Mouse (Mus musculus) intestine, embryonic 16.5 days (tissue): ENCODE measurements around the gene Pip5k1c. TPM values are rescaled to one million over a fixed set of nuclear protein-coding genes. Genes with fewer than 3 reads are reported as not detected.

Experiments
- ATAC-seq: fragments of 200-750 bp; cut with Nextera tagmentation; 2 replicates; pipeline ENCODE4 v1.8.0; 2017; ENCODE audit warnings: moderate TSS enrichment, moderate library complexity
- H3K27ac ChIP-seq: fragments of 300-500 bp; sonication (generic); 2 replicates; pipeline ENCODE4 v1.5.1; 2014; ENCODE audit warnings: mild to moderate bottlenecking, low read length
- H3K27me3 ChIP-seq: fragments of 300-500 bp; sonication (generic); replicated peaks from 2 replicates; pipeline ENCODE4 v1.6.1; 2014; ENCODE audit warnings: low read length, control low read depth, mixed read lengths; ENCODE audit not compliant: control insufficient read depth, insufficient read depth
- H3K36me3 ChIP-seq: fragments of 300-500 bp; sonication (generic); 2 replicates; pipeline ENCODE4 v1.6.1; 2014; ENCODE audit warnings: low read length, control low read depth; ENCODE audit not compliant: control insufficient read depth, insufficient read depth
- H3K4me1 ChIP-seq: fragments of 300-500 bp; sonication (generic); 2 replicates; pipeline ENCODE4 v1.6.1; 2014; ENCODE audit warnings: low read length, control low read depth, mixed read lengths; ENCODE audit not compliant: control insufficient read depth, insufficient read depth
- H3K4me2 ChIP-seq: fragments of 300-500 bp; sonication (generic); 2 replicates; pipeline ENCODE4 v1.6.1; 2014; ENCODE audit warnings: low read depth, low read length, control low read depth
- H3K4me3 ChIP-seq: fragments of 300-500 bp; sonication (generic); 2 replicates; pipeline ENCODE4 v1.5.1; 2014; ENCODE audit warnings: mild to moderate bottlenecking, low read length
- H3K9ac ChIP-seq: fragments of 300-500 bp; sonication (generic); 2 replicates; pipeline ENCODE4 v1.6.1; 2014; ENCODE audit warnings: low read depth, low read length
- H3K9me3 ChIP-seq: fragments of 300-500 bp; sonication (generic); 2 replicates; pipeline ENCODE4 v1.6.1; 2016; ENCODE audit warnings: low read length, control low read depth; ENCODE audit not compliant: control insufficient read depth
- WGBS: fragments of 180-500 bp; shearing (Covaris S2); extraction: QIAGEN DNeasy Blood & Tissue Kit; methylation state at CpG from one replicate; pipeline ENCODE4 v1.1.7; 2014; 5-methylcytosine and 5-hydroxymethylcytosine counted together
- polyA plus RNA-seq: library from polyadenylated mRNA; unstranded; fragments of >200 nt; fragmentation: Nextera tagmentation; extraction: Ambion mirVana; gene quantifications from 2 replicates; pipeline ENCODE4 v1.2.1, GENCODE M21; 2015

Pip5k1c gene
- polyA plus RNA-seq, 1 experiment from 2014 or later: 35.4 TPM

DNA sequence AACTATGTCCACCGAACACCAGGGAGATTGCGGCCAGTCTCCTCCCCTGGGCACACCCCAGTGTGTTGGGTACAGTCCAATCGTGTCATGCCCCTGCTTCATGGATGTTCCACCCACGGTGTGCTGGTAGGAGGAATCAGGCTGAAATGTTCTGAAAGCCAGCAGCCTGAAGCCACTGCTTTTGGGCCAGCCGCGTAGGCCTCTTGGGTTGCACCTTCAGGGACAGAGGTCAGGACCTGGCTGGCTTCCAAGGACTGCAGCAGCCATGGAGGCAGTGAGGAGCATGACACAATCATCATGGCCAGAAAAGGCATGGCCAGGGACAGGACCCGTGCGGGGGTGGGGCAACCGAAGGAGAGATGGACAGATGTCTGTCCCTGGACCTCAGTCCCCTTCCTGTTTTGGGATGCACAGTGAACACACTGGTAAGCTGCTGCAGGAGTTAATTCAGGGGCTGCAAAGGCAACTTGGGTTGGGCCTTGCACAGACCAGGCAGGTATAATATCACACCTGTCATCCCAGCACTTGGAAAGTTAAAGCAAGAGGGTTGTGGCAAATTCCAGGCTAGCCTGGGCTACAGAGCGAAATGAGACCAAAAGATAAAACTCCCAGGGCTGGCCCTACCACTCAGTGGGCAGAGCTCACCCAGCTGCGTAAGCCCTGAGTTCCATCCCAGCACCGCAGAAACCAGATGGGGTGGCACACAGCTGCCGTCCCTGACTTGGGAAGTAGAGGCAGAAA, 26.0 kb downstream of the Pip5k1c start:
- Histone ChIP-seq H3K4me1 (peaks cover 46% of the 10 kb centered on the region), H3K9me3 (no peaks in the 10 kb centered on the region), H3K27ac (peak overlapping the region; percentile 94; the same call in 1 of the 2 replicates), H3K27me3 (no peaks in the 10 kb centered on the region), H3K36me3 (peaks cover 16% of the 10 kb centered on the region), H3K9ac (peak overlapping the region; percentile 72), H3K4me2 (peak overlapping the region; percentile 57), H3K4me3 (no peak overlapping the region)
- WGBS: 93% methylated on average over 13 of the region's 13 CpGs
- ATAC-seq: no peak

DNA sequence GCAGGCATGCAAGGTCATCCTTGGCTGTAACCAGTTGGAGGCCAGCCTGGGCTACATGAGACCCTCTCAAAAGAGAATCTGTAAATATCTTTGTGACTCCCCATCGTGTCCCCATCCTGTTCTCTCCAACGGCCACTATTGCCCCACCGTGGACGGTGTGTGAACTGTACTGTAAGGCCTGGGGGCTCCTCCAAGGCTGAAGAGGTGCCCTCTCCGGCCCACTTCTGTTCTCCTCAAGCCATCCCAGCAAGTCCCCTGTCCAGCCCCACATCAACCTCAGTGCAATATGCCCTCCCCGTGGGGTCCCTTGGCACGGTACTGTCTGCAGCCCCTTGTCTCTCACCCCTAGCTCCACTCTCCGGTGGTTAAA, 26.6 kb downstream of the Pip5k1c start:
- Histone ChIP-seq H3K9me3 (no peaks in the 10 kb centered on the region), H3K27me3 (no peaks in the 10 kb centered on the region), H3K27ac (peak overlapping the region; percentile 94), H3K4me1 (peaks cover 46% of the 10 kb centered on the region), H3K4me2 (peak overlapping the region; percentile 57), H3K36me3 (peaks cover 22% of the 10 kb centered on the region), H3K9ac (peak overlapping the region; percentile 72), H3K4me3 (peak overlapping the region; percentile 94)
- WGBS: 35% methylated on average over 8 of the region's 8 CpGs
- no peak for ATAC-seq

DNA sequence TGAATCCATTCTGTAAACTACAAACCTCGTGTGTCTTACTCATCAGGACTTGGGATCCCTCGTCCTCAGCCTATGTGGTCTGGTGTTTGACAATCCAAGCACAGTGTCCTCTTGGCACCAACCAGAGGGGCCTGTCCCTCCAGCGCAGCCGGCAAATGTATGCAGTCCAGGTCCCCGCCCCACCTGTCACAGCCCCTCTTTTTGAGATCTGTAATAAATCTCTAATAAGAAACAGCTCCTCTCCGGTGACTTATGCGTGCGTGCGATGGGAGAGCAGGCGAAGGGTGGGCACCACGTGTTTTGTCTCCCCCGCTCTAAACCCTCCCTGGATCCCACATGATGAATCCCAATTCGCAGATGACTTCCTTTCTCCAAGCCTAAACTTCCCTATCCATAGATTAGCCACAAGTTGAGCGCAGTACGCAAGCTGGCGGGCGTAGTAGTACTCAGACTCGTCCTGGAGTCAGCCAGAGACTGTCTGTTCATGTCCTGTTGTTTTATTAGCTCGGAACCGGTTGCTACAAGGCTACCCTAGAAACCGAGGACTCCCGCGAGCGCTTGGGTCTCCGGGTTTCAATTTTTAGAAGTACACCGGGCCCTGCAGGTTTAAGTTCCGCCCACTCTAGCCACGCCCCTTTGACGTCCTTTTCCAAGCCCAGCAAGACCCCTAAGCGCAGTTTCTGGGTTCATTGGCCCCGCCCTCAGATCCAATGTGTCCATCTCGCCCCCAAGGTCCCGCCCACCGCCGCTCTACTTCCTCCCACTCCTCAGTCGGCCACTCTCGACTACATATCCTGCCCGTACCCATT, 27.2 kb downstream of the Pip5k1c start:
- peak overlapping the region; percentile 94 for H3K4me3 ChIP-seq
- H3K9me3 ChIP-seq: no peaks in the 10 kb centered on the region
- peak overlapping the region; percentile 94 for H3K27ac ChIP-seq
- H3K9ac ChIP-seq: peak overlapping the region; percentile 72
- peaks cover 26% of the 10 kb centered on the region for H3K36me3 ChIP-seq
- H3K27me3 ChIP-seq: no peaks in the 10 kb centered on the region
- H3K4me2 ChIP-seq: peak overlapping the region; percentile 57
- 1% methylated on average over 38 of the region's 38 CpGs for WGBS
- ATAC-seq: no peak
- H3K4me1 ChIP-seq: peaks cover 46% of the 10 kb centered on the region

DNA sequence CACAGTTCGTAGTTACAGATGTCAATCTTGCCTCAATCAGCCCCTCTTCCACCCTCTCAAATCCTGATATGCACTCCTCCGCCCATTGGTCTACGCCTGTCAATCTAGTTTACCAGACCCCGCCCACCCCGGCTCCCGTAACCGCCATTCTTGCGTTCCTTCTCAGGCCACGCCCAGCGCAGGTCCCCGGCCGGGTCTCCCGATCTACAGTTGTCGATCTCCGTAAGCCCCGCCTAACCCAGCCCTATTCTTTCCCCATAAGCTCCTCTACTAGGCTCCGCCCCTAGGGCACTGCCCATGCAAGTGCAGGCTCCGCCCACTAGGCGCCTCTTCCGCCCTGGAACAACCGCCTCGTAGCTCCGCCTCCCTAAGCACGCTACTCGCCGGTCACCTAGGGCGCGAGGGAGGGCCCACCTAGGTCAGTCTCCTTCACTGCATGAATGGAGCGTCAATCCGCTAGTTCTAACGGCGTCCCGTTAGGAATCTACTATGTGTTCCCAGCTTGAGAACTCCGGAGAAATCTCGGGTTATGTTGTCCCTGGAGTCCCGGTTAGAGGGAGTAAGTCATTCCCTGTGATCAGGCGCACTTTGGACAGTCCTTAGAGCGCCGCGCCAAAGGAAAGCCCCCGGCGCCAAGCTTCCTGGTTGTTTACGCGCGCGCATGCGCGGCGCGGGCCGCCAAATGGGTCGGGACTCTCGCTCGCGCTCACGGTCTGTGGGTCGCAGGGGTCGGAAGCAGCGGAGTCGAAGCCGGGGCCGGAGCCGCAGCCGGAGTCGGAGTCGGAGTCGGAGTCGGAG, 28.0 kb downstream of the Pip5k1c start, which contains the start of gene Cactin:
Gene Cactin, plus strand, starts transcription at position 554 of the 798 bp plus-strand sequence.
- peak within 1 kb of the TSS; percentile 93 for H3K9ac ChIP-seq
- peaks cover 46% of the 10 kb centered on the region for H3K4me1 ChIP-seq
- H3K27me3 ChIP-seq: no peaks in the 10 kb centered on the region
- peak; percentile 91 for ATAC-seq
- H3K9me3 ChIP-seq: no peaks in the 10 kb centered on the region
- H3K36me3 ChIP-seq: peaks cover 31% of the 10 kb centered on the region
- H3K27ac ChIP-seq: peak within 1 kb of the TSS; percentile 94
- WGBS: under 1% methylated on average over 68 of the region's 68 CpGs
- peak within 1 kb of the TSS; percentile 94 for H3K4me3 ChIP-seq
- peak within 1 kb of the TSS; percentile 82 for H3K4me2 ChIP-seq

DNA sequence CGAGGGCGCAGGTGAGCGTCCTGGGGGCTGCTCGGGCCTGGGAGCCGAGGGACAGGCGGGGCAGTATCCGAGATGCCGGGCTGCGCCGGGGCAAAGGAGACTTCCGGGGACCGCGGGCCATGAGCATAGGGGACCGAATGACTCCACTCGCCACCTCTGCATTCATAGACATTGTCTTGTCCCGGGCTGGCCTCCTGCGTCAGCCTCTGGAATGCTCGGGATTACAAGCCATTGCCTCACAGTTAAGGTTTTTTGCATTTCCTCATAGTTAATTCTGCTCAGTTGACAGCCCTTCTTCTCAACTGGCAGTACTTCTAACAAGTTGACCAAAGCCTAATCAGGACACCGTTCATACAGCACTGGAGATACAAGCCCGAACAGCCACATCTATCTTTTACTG, 28.7 kb downstream of the Pip5k1c start:
- peaks cover 38% of the 10 kb centered on the region for H3K36me3 ChIP-seq
- H3K4me1 ChIP-seq: peaks cover 39% of the 10 kb centered on the region
- peak overlapping the region; percentile 82 for H3K4me2 ChIP-seq
- H3K9me3 ChIP-seq: no peaks in the 10 kb centered on the region
- no peaks in the 10 kb centered on the region for H3K27me3 ChIP-seq
- H3K9ac ChIP-seq: peak overlapping the region; percentile 93
- WGBS: 2% methylated on average over 20 of the region's 20 CpGs
- peak overlapping the region; percentile 94 for H3K4me3 ChIP-seq
- H3K27ac ChIP-seq: peak overlapping the region; percentile 87
- ATAC-seq: no peak; the same call in 1 of the 2 replicates

DNA sequence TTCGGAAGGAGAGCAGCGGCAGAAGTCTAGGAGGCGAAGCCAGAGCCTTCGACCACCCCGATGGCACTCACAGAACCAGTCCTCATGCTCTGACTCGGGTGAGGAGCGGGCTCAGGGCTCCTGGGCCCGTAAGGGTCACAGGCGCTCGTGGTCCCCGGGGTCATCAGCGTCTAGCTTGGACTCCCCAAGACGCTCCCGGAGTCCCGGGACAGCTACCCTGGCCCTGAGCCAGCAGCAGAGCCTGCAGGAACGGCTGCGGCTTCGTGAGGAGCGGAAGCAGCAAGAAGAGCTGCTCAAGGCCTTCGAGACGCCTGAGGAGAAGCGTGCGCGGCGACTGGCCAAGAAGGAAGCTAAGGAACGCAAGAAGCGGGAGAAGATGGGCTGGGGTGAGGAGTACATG, 29.7 kb downstream of the Pip5k1c start:
- peaks cover 29% of the 10 kb centered on the region for H3K4me1 ChIP-seq
- no peak overlapping the region; the same call in 1 of the 2 replicates for H3K4me3 ChIP-seq
- H3K4me2 ChIP-seq: no peak overlapping the region
- H3K36me3 ChIP-seq: peaks cover 46% of the 10 kb centered on the region
- no peak overlapping the region for H3K9ac ChIP-seq
- H3K27ac ChIP-seq: no peak overlapping the region
- 92% methylated on average over 27 of the region's 27 CpGs for WGBS
- no peak for ATAC-seq
- H3K27me3 ChIP-seq: no peaks in the 10 kb centered on the region
- H3K9me3 ChIP-seq: no peaks in the 10 kb centered on the region

DNA sequence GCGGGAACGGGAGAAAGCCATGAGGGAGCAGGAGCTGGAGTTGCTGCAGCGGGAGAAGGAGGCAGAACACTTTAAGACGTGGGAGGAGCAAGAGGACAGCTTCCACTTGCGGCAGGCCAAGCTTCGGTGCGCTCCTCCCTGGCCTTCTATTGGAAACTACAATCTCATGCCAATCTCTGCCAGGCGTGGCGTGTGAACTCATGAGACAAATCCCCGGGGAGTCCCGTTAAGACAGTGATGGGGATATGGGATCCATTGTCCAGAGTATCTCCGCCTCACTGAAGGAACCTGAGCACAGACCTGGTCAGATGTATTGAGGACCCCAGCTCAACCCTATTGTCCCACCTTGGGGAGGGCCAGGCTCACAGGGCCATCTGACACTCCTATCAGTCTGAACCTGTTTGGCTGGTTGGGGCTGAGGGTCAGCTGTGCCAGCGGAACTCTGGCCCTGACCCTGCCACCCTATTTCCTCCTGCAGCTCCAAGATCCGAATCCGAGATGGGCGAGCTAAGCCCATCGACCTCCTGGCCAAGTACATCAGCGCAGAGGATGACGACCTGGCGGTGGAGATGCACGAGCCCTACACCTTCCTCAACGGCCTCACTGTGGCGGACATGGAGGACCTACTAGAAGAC, 30.5 kb downstream of the Pip5k1c start:
- no peak overlapping the region; the same call in 1 of the 2 replicates for H3K9ac ChIP-seq
- H3K4me3 ChIP-seq: no peak overlapping the region
- no peaks in the 10 kb centered on the region for H3K9me3 ChIP-seq
- WGBS: 93% methylated on average over 23 of the region's 23 CpGs
- H3K27ac ChIP-seq: no peak overlapping the region
- no peaks in the 10 kb centered on the region for H3K27me3 ChIP-seq
- peaks cover 29% of the 10 kb centered on the region for H3K4me1 ChIP-seq
- H3K36me3 ChIP-seq: peaks cover 46% of the 10 kb centered on the region
- no peak for ATAC-seq
- no peak overlapping the region for H3K4me2 ChIP-seq

DNA sequence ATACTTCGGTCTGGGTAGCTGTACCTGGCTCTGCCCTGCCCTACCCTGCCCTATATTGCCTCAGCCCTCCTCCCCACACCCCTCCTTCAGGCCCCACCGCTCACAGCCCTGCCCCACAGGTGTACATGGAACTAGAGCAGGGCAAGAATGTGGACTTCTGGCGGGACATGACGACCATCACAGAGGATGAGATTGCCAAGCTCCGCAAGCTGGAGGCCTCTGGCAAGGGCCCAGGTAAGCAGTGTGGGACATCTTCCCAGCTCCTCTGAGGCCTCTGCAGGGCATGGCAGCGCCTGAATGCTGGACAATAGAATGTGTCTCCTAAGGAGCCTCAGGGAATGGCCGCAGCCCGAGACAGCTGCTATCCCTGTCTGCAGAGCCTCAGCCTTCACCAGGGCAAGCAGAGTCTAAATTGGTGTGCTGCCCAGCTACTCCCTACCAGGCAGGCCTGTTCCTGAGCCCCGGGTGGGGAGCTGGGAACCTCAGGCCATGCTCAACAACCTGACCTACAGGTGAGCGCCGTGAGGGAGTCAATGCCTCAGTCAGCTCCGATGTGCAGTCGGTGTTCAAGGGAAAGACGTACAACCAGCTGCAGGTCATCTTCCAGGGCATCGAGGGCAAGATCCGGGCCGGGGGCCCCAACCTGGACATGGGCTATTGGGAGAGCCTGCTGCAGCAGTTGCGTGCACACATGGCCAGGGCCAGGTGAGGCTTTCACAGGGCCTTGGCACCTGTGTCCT, 31.2 kb downstream of the Pip5k1c start:
- H3K4me3 ChIP-seq: no peak overlapping the region
- no peak for ATAC-seq
- no peaks in the 10 kb centered on the region for H3K9me3 ChIP-seq
- H3K4me1 ChIP-seq: peaks cover 31% of the 10 kb centered on the region
- peaks cover 46% of the 10 kb centered on the region for H3K36me3 ChIP-seq
- 93% methylated on average over 18 of the region's 18 CpGs for WGBS
- H3K9ac ChIP-seq: no peak overlapping the region
- H3K27ac ChIP-seq: no peak overlapping the region
- no peak overlapping the region for H3K4me2 ChIP-seq
- no peaks in the 10 kb centered on the region for H3K27me3 ChIP-seq
